Mouse (Mus musculus) cerebellum, adult 8-10 months (tissue): ENCODE measurements at regions not wholly inside any gene's neighbourhood (a gene's known extent, or its start where the extent isn't known, plus 50 kb on each side); places are given as distances from the start of the nearest gene placed in this dataset.

Experiments
- DNase-seq: peaks from one replicate; pipeline ENCODE4 v3.0.0; 2022

DNA sequence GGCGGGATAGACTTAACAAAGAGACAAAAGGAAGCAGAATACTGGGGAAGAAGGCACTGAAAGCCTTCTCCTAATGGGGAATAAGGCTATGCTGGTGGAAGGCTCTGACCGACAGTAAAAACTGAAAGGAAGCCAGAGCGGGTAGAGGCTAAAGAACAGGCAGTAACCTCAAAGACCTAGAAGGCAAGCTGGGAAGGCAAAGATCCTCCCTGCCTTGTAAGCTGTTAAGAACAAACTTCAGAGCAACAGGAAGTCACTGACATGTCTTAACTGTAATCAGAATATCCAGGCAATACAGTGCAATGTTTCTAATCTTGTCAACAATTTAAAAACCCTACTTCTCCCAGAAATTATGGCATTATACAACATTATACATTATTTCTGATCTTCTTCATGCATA, 235.2 kb upstream of the Mef2c start:
- no peak for DNase-seq

- DNase-seq: no peak
Measured at GRCm38 (mm10) chr13:83278695-83279094, 225.1 kb upstream of the Mef2c start.

DNA sequence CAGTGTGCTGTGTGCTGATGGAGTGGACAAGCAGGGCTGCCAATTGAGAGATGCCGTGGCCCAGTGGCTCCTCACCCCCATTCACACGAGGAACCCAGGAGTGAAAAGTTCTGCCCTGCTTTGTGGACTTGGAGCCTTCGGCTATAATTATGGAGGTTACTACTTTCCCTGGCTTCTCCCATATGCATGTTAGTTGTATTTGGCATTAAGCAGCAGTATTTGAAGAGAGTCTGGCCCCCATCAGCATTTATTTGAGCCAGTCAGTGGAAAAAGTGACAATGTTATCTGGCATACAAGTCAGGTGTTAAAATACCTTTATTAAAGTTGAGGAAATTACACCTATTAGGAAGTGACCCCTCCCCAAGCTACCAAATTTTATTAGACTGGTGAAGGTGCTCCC, 196.1 kb upstream of the Mef2c start:
- DNase-seq: no peak

DNA sequence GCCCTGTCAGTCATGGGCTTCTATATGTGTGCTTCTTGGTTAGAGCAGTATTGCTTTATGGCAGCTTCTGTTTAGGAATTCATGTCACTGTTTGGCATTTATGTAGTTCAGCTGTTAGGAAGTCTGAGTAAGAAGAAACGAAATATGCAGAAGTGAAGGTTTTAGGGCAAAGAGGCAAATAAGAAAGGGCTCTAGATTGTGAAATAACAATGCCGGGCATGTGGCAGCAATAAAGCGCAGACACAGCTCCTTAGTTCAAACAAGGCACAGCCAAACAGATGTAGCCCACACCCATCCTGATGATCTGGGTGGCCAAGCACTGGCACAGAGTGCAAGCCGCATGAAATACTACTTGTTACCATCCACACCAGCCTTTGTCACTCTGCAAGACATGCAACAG, 175.3 kb upstream of the Mef2c start:
- DNase-seq: no peak

GRCm38 (mm10) chr13:83333728-83334127, 170.1 kb upstream of the Mef2c start:
- DNase-seq: no peak

- no peak for DNase-seq
Measured at GRCm38 (mm10) chr13:83344611-83345319, 159.1 kb upstream of the Mef2c start.

- DNase-seq: no peak
Measured at GRCm38 (mm10) chr13:83355341-83355740, 148.5 kb upstream of the Mef2c start.

GRCm38 (mm10) chr13:83360529-83360928, 143.3 kb upstream of the Mef2c start:
- DNase-seq: no peak

DNA sequence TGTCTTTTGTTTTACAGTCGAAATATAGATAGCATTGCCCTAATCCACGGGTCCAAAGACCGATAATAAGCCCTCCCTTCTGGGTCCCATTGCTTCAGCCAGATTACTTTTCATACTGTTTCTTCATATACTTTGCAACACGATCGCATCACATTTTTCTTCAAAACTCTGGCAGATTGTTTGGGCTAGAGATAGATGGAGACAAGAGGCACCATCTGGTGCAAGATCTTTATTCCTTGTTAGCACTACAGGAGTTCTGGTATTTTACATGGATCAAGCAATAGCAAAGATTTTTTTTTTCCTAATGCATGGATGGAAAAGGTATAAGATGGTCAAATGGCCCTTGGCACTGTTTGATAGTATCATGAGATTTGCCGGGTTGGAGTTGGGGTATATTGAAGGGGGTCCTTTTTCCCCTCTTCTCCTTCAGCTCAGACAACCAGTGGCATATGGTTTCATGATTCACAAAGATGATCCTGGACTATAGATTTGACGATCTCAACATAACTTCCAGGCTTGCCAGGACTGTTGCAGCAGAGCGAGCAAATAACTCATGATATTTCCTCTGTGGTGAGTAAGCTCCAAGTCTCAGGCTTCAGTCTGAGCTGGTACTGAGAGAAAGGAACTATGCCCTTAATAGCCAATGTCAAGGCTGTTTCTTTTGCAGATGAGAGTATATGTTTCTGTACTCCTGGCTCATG, 127.6 kb upstream of the Mef2c start:
- no peak for DNase-seq

- DNase-seq: no peak
Measured at GRCm38 (mm10) chr13:83378644-83379043, 125.2 kb upstream of the Mef2c start.

GRCm38 (mm10) chr13:83382609-83383008, 121.2 kb upstream of the Mef2c start:
- no peak for DNase-seq

- DNase-seq: no peak
Measured at GRCm38 (mm10) chr13:83394773-83395172, 109.1 kb upstream of the Mef2c start.

DNA sequence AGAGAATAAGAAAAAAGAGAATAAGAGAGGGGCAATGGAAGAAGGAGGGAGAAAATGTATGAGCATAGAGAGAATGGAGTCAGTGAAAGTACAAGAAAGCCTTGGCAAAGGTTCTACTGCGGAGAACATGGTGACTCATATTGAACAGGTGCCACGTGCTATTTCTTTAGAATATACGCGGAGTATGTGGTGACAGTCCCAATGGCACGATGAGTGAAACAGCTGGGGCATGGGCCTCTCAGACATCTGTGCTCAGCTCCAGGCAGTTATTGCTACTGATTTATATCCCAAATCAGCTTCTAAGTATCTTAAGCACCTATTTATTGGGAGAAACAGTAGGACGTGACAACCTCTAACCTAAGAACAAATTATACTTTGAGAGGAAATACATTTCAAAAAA, 104.5 kb upstream of the Mef2c start:
- DNase-seq: no peak

GRCm38 (mm10) chr13:83439619-83440436, 64.0 kb upstream of the Mef2c start:
- no peak for DNase-seq

- no peak for DNase-seq
Measured at GRCm38 (mm10) chr13:83444277-83444676, 59.6 kb upstream of the Mef2c start.

DNA sequence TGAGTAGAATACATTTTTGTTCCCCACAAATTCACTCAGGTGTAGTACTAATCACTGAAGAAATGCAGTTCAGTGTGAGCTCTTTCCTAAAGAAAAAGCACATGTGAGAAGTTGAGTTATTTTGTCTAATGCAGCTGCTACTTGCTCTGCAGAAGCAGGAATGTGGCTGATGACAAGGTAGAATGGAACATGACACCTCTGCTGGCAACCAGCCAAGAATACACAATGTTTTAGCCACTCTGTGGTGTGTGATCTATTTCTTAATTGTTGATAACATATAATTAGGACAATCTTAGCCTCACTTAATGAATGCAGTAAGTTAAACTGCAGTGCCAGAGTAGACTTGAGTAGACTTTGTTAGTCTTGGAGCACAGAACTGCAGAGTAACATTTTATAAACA, 53.0 kb upstream of the Mef2c start:
- DNase-seq: no peak

DNA sequence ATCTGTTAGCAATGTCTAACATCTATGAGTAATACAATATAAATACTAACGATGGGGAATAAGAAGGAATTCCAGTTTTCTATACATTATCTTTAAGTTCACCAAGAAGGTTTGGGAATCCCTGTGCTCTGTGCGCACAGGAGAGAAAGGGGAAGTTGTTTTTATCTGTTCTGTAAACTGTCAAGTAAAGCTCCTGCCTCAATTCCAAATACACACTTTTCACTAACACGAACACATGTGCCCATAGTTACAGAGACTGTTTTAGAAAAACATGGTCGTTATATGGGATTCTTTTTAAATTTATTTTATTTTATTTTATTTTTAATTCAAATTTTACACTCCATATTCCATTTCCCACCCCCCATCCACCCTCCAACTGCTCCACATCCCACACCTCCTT, 50.8 kb upstream of the Mef2c start:
- no peak for DNase-seq
